Mouse (Mus musculus): ENCODE measurements around the gene Arid1b.

- TF ChIP-seq CTCF (IDR thresholded peaks at IDR 0.05) = peak; percentile 54
- TF ChIP-seq EP300 (IDR thresholded peaks at IDR 0.05) = no peak
These were observed 224.0 kb downstream of the Arid1b start for GRCm38 (mm10) chr17:5217852-5218845.

Data from lung, postnatal 0 days (tissue).